Mouse (Mus musculus) spleen, adult 2 months (tissue): ENCODE data around the gene P4ha2. TPM values are rescaled to one million over a fixed set of nuclear protein-coding genes. Genes with fewer than 3 reads are reported as not detected.

Source experiments
- DNase-seq, 2 experiments: peaks; one replicate each; pipeline versions ENCODE4 v3.0.0 to v3.0.0-alpha.2; 2012 to 2021; ENCODE audit warnings: low spot score in 2 of 2, low read depth in 1 of 2
- H3K27ac ChIP-seq: fragments of 200-500 bp; 2 replicates; pipeline ENCODE4 v1.5.1; 2012; ENCODE audit warnings: low read length, inconsistent platforms; ENCODE audit not compliant: insufficient read depth
- H3K27me3 ChIP-seq: fragments of 200-500 bp; 2 replicates; pipeline ENCODE4 v1.6.1; 2012; ENCODE audit warnings: mild to moderate bottlenecking, moderate library complexity, low read length, inconsistent platforms; ENCODE audit not compliant: control insufficient read depth, insufficient read depth
- H3K36me3 ChIP-seq: fragments of 200-500 bp; 2 replicates; pipeline ENCODE4 v1.6.1; 2012; ENCODE audit warnings: mild to moderate bottlenecking, low read length, inconsistent platforms; ENCODE audit not compliant: control insufficient read depth, insufficient read depth
- H3K4me1 ChIP-seq: fragments of 200-500 bp; 2 replicates; pipeline ENCODE4 v1.6.1; 2011; ENCODE audit warnings: inconsistent platforms; ENCODE audit not compliant: control insufficient read depth, insufficient read depth, insufficient read length
- H3K4me3 ChIP-seq: fragments of 200-500 bp; 2 replicates; pipeline ENCODE4 v1.5.1; 2011; ENCODE audit warnings: mild to moderate bottlenecking, inconsistent platforms; ENCODE audit not compliant: insufficient read depth, insufficient read length; ENCODE audit errors: extremely low read depth
- CTCF ChIP-seq: fragments of 200-500 bp; IDR thresholded peaks from 2 replicates; pipeline ENCODE4 v1.5.1; 2011; ENCODE audit warnings: mild to moderate bottlenecking, inconsistent platforms; ENCODE audit not compliant: insufficient read depth, insufficient read length, insufficient replicate concordance; ENCODE audit errors: extremely low read depth
- POLR2A ChIP-seq: fragments of 200-500 bp; IDR thresholded peaks from 2 replicates; pipeline ENCODE4 v1.6.1; 2011; ENCODE audit warnings: low read depth, low read length, inconsistent platforms
- WGBS: fragments of 180-500 bp; shearing (Covaris S2); methylation state at CpG from one replicate; pipeline ENCODE4 v1.1.7; 2018; 5-methylcytosine and 5-hydroxymethylcytosine counted together
- polyA plus RNA-seq: library from polyadenylated mRNA; depleted of rRNA; stranded (reverse); fragments of >200 nt; gene quantifications from 2 replicates; pipeline ENCODE4 v1.2.3, GENCODE M21; 2012; rRNA removed

P4ha2 gene
- polyA plus RNA-seq: 2.6 and 2.8 TPM in 2 replicates

DNA sequence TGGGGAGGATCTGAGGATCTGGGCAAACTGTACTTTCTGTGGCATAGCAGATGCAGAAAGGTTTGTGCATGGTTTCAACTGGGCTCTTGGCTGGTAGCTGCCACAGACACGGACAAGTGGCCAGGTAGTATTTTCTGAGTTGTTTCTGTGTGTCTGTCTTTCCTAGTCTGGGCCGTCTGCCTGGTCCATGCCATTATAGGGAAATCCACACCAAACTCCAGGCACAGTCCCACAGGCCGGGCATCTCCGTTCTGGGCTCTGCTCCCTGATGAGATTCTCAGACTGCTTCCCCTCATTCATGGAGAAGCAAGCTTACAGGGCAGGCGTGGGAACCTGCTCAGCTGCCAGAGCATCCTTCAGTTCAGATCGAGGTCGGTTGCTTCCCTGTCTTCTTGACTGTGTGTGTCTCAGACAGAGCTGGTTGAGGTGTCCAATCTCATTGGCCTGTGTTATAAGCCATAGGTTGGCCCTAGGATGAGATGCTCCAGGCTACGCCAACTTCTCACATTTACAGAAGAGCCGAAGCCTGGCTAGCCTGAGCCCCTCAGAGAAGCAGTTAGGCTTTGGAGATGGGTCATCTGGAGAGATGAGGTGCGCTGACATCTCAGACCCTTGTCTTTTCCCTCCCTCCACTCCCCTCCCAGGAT lies at the start of gene P4ha2:
Gene P4ha2, plus strand, starts transcription at position 51 of the 647 bp plus-strand sequence.
- no peaks in the 10 kb centered on the region for H3K36me3 ChIP-seq
- DNase-seq: no peak
- 61% methylated on average over 10 of the region's 10 CpGs for WGBS
- no peak for TF ChIP-seq CTCF
- TF ChIP-seq POLR2A: no peak
- H3K27ac ChIP-seq: no peak within 1 kb of the TSS
- peak within 1 kb of the TSS; percentile 51; the same call in 1 of the 2 replicates for H3K4me3 ChIP-seq
- H3K4me1 ChIP-seq: peaks cover 7% of the 10 kb centered on the region; the same call in 1 of the 2 replicates
- peaks cover 10% of the 10 kb centered on the region for H3K27me3 ChIP-seq

DNA sequence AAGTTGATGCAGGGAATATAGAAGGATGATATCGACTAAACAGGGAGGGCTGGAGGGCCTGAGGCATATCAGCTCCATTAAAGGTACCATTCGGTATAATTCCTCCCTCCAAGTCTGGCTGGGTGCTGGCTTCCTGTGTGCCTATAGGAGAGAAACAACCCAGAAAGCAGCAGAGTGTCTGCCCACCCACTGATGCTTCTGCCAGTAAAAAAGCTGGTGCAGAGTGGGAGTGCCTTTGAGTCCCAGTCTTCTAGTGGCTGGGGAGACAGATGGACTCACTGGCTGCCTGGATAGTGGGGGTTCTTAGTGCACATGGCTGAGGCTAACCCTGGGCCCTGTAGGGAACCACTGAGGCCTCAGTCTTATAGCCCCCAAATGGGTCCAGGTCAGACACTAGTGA lies 49.7 kb upstream of the P4ha2 start:
- Histone ChIP-seq H3K4me3 (no peak overlapping the region), H3K27ac (no peak overlapping the region), H3K4me1 (no peaks in the 10 kb centered on the region), H3K27me3 (no peaks in the 10 kb centered on the region), H3K36me3 (no peaks in the 10 kb centered on the region)
- WGBS: 94% methylated on average over 2 of the region's 2 CpGs
- no peak for TF ChIP-seq CTCF
- no peak for TF ChIP-seq POLR2A
- DNase-seq: no peak

- Histone ChIP-seq H3K4me3 (no peak overlapping the region), H3K4me1 (no peaks in the 10 kb centered on the region), H3K27ac (no peak overlapping the region), H3K27me3 (no peaks in the 10 kb centered on the region), H3K36me3 (no peaks in the 10 kb centered on the region)
- TF ChIP-seq POLR2A: no peak
- TF ChIP-seq CTCF: no peak
- WGBS: 87% methylated on average over 7 of the region's 7 CpGs
- no peak for DNase-seq
Measured at GRCm38 (mm10) chr11:54051161-54051560, 48.7 kb upstream of the P4ha2 start.

GRCm38 (mm10) chr11:54052128-54052527 lies 47.8 kb upstream of the P4ha2 start:
- no peaks in the 10 kb centered on the region for H3K36me3 ChIP-seq
- H3K27me3 ChIP-seq: no peaks in the 10 kb centered on the region
- no peak overlapping the region for H3K27ac ChIP-seq
- TF ChIP-seq POLR2A (no peak), CTCF (no peak)
- no peak for DNase-seq
- WGBS: 94% methylated on average over 5 of the region's 5 CpGs
- H3K4me3 ChIP-seq: no peak overlapping the region
- no peaks in the 10 kb centered on the region for H3K4me1 ChIP-seq

GRCm38 (mm10) chr11:54053090-54053489 lies 46.8 kb upstream of the P4ha2 start:
- Histone ChIP-seq H3K27ac (no peak overlapping the region), H3K4me3 (no peak overlapping the region)
- 46% methylated on average over 7 of the region's 7 CpGs for WGBS

DNA sequence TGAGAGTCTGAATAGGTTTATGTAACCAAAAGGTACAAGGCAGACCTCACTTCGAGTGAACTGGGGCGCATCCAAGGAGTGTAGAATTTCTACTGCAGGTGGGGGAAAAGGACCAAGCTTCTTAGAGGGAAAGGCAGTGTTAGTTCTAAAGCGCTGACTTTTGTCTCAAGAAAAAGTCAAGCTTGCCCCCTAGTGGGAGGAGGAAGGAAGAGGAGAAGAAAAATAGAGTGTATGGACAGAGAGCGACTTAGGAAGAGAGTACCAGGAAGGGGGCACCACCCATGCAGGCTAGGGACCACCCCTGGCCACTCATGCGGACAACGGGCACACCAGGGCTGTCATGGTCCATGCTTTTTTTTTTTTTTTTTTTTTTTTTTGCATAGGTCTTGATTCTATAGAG lies 45.6 kb upstream of the P4ha2 start:
- Histone ChIP-seq H3K4me3 (no peak overlapping the region), H3K4me1 (no peaks in the 10 kb centered on the region), H3K27me3 (no peaks in the 10 kb centered on the region), H3K36me3 (no peaks in the 10 kb centered on the region), H3K27ac (no peak overlapping the region)
- peak in 1 of 2 experiments; percentile 8 for DNase-seq
- WGBS: 14% methylated on average over 6 of the region's 6 CpGs
- TF ChIP-seq CTCF (peak; percentile 17; the same call in 1 of the 2 replicates), POLR2A (no peak)

More at GRCm38 (mm10) chr11:54053090-54053489, 46.8 kb upstream of the P4ha2 start:
- H3K36me3 ChIP-seq: no peaks in the 10 kb centered on the region
- H3K27me3 ChIP-seq: no peaks in the 10 kb centered on the region
- no peak for DNase-seq
- TF ChIP-seq POLR2A: no peak
- no peak for TF ChIP-seq CTCF
- H3K4me1 ChIP-seq: no peaks in the 10 kb centered on the region

DNA sequence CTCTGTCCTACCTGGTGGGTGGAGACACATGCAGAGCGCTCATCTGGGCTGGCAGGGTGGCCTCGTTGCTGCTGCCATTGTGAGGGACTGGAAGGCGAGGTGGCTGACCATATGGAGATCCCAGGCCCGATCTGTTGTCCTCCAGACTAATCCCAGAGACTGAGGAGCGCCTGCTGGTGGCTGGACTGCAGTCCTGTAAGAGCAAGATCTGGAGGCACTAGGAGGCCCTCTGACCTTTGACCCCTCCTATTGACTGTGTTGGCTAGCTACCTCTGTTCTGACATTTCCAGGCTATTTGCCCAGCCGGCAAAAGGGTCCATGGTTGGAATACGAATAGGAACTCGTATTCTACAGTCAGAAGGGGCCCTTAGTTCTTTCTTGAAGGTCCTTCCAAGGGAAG lies 43.8 kb upstream of the P4ha2 start:
- no peak for DNase-seq
- WGBS: 85% methylated on average over 8 of the region's 8 CpGs
- TF ChIP-seq POLR2A (no peak), CTCF (no peak)
- Histone ChIP-seq H3K27ac (no peak overlapping the region), H3K36me3 (no peaks in the 10 kb centered on the region), H3K4me1 (no peaks in the 10 kb centered on the region), H3K27me3 (no peaks in the 10 kb centered on the region), H3K4me3 (no peak overlapping the region)
